Mouse (Mus musculus): ENCODE data around the gene Nqo1.

- no peak for TF ChIP-seq CTCF (IDR thresholded peaks at IDR 0.05; ENCODE audit: insufficient read depth, low read length)
- TF ChIP-seq POLR2A (IDR thresholded peaks at IDR 0.05; ENCODE audit: borderline replicate concordance, extremely low read depth, low read depth, low read length) = no peak
These were observed 41.6 kb upstream of the Nqo1 start for GRCm38 (mm10) chr8:107444626-107445025.

Data from lung, adult 2 months (tissue).